Mouse (Mus musculus): Measurements from ENCODE around the gene Srsf10.
A peak's percentile ranks its signal among the peaks of the same experiment; 100 is the strongest.

The Srsf10 gene

DNA sequence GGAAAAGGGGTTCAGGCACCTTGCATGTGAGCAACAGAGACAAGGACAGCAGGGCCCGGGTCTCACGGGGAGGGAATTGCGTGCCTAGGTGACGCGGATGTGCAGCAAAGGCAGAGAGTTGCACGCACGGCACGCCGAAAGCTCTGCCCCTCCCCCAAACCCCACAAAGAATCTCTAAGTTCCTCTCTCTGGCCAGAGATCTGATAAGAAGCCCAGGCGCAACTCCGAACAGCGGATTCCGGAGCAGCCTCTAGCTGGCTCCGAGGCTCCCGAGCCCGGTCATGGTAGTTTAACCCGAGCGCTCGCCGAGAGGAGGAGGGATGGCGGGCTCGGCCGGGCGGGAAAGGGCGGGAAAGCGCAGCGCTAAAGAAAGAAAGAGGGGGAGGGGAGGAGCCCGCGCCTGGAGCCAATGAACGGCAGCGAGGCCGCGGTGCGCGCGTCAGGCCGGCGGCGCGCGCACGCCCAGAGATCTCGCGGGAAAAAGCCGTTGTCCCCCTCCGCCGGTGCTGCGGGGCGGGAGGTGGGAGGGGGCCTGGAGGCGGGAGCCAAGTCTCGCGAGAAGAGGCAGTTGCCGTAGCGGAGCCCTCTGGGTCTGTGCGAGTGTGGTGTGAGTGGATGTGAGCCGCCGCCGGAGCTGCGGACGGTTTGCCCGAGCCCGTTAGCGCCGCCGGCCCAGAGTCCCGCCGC, at the start of gene Srsf10:
Srsf10 (plus strand) TSS at position 212 of the 687 bp plus-strand sequence.
- peak; percentile 91 to 92 for DNase-seq (ENCODE audit: low spot score in 2 of 2)

DNA sequence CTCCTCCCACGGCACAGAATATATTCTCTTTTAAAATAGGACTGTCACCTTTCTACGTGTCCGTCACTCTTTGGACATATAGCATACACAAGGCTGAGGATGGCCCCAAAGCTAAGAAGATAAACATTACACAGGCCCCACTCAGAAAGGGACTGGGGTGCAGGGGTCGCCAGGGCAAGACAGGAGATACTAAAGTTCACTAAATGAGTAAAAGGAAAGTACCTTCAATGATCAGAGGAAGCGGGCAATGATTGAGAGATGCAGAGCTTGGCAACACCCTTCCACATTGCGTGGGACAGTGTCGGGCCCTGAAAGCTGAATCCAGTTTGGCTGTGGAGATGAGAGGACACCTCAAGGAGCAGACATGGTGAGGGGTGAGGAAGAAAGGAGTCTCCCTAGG, 40.7 kb upstream of the Srsf10 start:
- no peak for DNase-seq (ENCODE audit: low spot score in 2 of 2)

DNA sequence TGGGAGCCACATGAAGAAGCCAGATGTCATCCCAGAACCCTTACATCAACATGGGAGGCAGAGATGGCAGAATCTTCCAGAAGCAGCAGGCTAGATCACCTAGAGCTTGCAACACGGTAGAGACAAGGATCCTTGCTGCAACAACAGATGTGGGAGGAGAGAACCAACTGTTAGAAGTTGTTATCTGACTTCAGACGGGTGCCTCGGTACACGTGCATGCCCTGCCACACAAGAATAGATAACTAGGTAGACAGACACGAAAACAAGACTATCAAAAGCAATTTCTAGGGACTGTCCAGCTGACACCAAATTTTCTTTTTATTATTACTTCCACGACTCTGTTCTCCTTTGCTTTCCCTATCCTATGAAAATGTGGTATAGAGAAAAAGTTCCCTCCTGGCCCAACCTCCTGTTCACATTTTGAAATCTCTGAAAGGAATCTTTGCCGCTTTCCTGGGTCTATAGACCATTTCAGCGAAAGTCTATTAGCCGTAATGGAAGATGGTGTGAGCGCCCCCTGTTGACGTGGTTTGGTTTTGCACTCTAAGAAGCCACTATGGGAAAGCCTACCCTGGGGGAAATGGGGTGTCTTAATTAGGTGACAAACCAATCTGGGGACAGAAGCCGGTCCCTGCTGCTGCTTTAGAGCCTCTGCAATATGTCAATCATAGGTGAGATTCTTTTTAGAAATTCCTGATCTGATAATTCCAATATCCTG, 38.5 kb upstream of the Srsf10 start:
- DNase-seq (ENCODE audit: low spot score in 2 of 2): peak; percentile 23 to 30

DNA sequence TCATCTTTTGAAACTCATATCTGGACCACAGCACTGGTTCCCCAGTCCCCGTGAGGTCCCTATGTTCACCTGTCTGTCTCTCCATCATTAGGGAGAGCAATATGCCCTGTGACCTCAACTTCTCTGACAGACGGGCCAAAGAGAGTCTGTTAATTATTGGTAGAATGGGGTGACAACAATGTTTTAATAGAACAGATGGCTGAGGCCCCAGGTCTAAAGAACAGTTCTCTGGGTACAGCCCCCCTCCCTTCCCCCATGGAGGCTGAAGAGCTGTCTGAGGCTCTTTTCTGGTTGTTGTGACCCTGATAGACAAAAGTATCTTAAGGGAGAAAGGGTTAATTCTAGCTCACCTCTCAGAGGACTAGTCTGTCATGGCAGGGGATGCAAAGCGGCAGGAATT, 37.2 kb upstream of the Srsf10 start:
- no peak for DNase-seq (ENCODE audit: low spot score in 2 of 2)

DNA sequence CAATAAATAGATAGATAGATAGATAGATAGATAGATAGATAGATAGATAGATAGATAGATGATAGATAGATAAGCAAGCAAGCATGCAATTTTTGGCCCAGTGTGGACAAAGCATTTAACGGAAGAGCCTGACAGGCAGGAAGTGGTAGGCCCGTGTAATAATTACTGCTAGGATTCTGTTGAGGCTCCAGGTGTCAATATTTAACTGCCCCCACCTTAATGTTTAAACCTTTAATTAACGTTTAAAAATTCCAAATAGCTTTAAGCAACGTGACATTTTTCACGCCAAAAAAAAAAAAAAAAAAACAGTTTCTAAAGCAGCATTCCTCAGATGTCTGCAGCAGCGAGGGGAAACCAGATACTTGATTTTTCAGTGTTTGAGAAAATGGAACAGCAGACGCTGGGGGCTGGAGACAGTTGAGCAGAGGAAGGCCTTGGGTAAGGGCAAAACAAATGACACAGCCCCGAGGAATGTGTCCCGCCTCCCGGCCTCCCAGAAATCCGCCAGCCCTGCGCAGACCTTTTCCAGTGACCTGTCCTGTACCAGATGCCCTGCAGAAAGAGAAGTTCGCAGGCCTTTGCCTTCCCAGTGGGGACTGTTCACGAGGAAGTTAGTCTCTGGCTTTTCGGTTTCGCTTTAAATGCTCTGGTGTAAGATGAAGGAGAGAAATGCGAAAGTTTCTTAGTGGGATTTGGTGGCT, 35.6 kb upstream of the Srsf10 start:
- DNase-seq (ENCODE audit: low spot score in 2 of 2): no peak

DNA sequence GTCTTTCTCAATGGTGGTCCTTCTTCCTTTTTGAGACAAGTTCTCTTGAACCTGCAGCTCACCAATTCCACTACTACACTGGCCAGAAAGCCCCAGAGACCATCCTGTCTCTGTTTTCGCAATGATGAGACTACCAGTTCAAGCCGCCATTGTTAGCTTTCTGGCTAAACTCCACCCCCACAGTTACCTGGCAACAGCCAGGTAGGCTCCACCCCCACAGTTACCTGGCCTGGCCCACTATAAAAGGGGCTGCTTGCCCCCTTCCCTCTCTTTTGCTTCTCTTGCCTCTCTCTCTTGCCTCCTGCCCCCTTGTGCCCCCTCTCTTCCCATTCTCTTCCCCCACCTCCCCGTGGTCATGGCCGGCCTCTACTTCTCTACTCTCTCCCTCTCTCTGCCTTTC, 33.8 kb upstream of the Srsf10 start:
- DNase-seq (ENCODE audit: low spot score in 2 of 2): no peak

DNA sequence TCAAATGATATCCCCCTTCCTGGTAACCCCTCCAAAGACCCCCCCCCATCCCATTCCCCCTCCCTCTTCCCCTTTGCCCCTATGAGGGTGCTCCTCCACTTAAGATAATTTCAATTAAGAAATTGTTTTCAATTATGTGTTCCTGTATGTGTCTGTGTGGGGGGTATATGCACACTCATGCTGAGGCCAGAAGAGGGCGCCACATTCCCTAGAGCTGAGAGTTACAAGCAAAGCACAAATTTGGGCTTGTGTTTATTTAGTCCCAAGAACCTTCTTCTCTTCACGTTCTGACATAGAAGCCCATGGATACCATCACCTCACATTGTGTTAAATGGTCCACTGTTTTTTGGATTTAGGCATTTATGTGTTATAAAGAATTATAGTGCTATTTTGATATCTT, 32.2 kb upstream of the Srsf10 start:
- no peak for DNase-seq (ENCODE audit: low spot score in 2 of 2)

DNA sequence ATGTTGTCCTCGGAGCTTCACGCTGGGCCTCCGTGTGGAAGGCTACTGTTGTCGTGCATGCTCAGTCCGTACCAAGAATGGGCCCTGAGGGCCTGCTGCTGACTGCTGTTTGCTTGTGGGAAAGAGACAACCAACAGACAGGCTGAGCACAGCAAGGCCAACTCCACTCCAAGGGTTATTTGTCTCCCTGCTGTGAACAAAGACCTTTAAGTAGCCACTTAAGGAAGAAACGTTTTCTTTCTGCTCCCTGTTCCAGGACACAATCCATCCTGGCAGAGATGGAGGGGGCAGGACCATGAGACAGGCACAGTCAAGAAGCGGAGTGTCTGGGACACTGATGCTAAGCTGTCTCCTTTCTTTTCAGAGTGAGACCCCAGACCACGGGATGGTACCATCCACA, 31.3 kb upstream of the Srsf10 start:
- DNase-seq (ENCODE audit: low spot score in 2 of 2): no peak

DNA sequence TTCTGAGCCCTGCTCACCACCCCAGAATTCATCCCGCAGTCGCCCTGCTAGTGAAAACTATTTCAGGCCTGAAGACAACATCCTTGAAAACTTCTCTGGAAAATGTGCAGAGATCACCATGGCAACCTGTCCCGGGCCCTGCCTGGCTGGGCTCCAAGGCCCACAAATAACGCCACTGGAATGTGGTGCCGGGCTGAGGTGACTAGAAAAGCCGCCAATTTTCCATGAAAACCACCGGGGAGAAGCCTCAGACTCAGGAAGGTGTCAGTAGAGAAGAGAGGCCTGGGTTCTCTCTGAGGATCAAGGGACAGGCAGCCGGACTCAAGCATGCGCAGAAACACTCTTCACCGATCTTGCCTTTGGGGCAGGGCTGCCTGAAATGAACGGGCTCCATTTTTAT, 27.1 kb upstream of the Srsf10 start:
- DNase-seq (ENCODE audit: low spot score in 2 of 2): peak; percentile 84 to 90

DNA sequence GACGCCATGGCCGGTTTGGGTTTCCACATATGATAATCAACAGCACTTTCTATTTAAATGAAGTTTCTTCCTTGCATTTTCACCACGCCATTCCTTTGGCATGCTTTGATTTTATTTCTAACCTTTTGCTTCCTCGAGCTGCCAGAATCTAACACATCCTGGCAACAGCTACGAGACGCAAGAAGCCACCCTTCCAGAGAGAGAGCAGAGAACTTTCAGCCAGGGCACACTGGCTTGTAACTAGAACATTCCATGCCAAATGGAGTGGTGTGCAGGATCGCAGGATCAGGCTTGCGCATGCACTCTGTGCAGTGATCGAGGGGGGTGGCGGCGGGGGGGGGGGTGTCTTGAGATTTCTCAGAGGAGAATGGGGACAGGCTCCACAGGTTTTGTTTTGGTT, 23.5 kb upstream of the Srsf10 start:
- peak; percentile 11 to 20 for DNase-seq (ENCODE audit: low spot score in 2 of 2)

DNA sequence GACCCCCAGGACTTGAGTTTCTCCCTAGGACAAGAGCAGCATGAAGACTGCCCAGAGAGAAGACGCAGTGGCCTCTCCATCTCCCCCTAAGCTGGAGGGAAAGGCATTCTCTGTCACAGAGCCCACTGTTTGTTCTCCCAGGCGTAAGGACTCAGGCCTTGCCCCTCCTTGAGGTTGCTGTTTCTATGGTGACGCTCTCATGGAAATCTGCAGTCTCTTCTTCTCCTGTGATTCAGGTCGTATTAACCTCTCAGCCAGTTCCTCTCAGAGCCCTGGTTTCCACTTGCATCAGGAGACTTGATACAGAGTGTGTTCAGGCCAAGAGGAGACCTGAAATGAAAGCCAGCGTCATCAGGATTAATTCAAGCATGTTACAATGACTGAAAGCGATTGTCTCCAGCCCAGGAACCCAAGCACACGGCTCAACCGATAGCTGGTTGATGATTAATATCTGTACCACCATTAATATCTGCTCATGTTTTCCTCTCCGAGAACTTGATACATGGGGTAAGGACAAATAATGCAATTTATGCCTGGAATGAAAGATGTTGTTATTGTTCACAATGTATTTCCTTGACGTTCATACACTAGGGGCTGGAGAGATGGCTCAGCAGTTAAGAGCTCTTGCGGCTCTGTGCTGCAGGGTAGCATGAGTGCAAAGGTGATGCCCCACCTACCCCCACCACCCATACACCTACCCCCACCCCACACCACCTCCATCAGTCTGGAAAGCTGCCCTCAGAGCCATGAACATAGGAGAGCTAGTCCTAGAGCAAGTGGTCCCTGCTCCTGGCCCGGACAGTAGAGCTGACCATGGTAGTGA, 22.0 kb upstream of the Srsf10 start:
- no peak for DNase-seq (ENCODE audit: low spot score in 2 of 2)

DNA sequence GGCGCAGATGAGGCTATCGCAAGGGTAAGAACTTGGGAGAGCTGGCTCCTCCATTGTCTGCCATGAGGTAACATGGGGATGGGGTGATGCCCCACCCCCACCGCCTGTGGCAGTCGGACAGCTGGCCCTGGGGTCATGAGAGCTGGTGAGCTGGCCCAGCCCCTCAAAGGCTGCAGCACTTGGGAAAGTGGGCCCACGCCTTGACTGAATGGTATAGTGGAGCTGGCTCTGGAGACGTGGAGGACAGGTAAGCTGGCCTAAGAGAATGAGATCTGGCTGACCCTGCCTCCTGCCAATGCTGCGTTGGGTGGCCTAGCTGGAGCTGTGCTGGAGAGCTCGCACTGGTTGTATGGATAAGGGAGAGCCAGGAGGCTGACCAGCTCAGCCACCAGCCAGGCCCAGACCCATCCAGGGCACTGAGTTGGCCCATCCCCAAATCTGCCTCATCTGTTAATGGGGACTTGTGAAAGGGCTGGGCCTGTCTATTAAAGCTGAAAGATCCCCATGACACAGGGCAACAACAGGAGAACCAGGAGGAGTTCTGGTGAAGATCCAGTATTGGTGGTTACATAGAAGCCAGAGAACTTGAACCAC, 21.3 kb upstream of the Srsf10 start:
- no peak for DNase-seq (ENCODE audit: low spot score in 2 of 2)

DNA sequence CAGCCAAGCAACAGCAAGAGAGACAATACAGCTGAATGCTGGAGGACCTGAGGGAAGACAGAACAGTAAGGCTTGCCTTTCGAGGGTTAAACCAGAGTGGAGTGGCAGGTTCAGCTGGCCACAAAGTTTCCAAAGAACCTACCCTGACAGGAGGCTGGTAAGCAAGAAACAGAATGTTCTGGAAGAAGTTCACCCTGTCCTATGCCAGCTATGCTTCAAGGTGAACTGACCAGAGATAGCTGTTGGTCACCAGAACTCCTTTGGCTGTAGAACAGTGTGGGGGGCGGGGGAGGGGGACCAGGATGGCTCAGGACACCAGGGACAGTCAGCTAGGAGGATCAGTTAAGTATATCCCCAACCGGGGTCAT, 16.6 kb upstream of the Srsf10 start:
- no peak for DNase-seq (ENCODE audit: low spot score in 2 of 2)

DNA sequence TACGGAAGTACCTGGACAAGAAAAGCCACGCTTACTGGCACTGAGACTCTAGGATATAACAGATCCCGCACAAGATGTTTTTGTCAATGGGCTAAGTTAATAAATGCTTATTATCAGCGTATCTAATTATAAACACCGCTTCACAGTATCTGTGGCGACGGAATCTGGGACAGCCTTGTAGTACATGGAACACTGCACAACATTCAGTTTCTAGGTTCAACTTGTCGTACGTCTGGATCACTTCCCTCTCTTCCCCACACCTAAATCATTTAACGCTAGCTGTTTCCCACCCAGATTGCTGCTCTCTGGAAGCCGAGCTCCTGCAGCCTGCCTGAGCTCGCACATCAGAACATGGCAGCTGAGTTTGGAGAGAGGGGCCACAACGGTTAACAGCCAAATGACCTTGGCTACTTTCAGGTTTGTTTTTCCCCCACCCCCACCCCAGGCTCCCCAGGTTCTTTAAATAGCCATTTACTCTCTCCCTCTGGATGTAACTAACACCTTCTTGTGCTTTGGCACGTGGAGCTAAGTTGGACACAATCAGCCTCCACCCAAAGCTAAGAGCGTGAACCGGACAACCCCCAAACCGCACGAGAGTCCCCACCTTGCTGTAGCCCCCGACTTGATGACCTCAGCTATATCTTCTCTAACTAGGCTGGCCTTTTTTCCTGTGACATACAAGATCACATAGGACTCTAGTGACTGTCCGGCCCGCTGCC, 16.1 kb upstream of the Srsf10 start:
- no peak for DNase-seq (ENCODE audit: low spot score in 2 of 2)

DNA sequence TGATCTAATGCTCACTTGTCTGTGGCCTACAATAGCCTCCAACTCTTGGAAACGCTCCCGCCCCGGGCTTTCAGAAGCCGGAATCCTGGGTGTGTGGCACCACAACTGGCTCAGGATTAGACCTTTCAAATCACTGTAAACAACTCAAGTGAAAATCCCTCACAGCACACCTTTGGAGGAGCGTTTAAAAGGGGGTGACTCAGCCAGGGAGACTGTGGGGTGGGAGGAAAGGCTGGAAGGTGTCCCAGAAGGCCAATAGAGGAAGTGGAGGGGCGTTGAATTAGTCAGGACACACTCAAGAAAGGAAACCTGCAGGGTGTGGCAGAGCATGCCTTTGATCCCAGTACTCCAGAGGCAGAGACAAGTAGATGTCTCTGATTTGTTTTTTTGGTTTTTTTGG, 11.1 kb upstream of the Srsf10 start:
- no peak for DNase-seq (ENCODE audit: low spot score in 2 of 2)

DNA sequence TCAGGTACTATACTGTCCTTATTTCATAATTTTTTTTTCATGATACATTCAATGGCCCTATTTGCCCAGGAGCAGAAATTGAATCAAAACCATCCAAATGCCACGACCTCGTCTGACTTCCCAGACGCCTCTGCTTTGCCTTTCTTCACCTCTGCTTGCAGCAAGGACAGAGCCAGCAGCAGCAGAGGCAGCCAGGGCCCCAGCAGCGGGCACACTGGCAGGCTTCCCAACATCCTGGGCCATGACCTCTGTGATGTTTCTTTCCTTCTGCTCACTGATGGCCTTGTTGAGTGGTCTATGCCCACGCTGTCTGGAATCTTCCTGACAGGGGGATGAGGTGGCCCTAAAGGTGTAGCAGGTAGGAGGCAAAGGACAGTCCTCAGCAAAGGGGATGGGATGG, 8.0 kb upstream of the Srsf10 start:
- DNase-seq (ENCODE audit: low spot score in 2 of 2): no peak

DNA sequence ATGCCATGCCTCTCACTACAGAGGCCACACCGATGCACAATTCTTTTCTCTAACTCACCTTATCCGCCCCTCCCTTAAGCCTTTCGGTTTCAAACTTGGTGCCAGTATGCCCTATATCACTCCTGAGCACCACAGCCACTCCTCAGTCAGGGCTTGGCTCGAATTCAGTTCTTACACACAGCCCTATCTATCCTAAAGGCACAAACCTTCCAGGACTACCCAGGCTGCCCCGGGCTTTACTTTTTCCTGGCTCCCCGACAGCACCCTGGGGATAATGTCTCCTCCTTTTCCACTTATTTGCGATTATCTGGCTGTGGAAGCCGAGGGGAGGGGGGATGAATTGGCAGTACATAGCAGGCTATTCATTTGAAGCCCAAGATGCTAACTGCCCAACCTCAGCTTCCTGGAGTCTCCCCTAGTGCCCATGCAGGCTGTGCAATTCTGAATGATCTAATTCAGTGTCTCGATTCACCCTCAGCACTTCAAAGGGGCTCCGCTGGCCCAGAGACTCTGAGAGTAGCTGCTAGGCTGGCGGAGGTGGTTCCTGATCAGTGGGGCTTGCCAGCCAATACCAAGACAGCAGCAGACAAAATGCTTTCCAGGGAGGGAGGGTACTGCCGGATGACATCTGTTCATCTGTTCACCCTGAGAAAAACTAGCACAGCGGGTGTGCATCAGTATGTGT, 5.0 kb upstream of the Srsf10 start:
- DNase-seq (ENCODE audit: low spot score in 2 of 2): peak in 1 of 2 experiments; percentile 44

DNA sequence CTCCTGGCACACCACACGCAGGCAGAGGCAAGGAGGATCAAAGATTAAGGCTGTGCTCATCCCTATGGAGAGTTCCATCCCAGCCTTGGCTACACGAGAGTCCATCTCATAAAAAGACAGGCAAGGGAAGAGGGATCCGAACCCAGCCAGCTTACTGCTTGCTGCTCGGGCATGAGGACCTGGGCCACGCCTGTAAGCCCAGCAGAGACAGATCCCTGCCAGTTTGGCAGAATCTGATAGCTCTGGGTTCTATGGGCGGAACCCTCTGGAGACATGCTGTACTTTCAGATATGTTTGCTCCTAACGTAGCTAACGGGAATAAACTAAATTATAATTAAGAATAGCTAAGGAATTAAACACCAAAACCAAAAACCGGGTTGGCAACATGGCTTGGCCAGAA, 3.6 kb upstream of the Srsf10 start:
- no peak for DNase-seq (ENCODE audit: low spot score in 2 of 2)

DNA sequence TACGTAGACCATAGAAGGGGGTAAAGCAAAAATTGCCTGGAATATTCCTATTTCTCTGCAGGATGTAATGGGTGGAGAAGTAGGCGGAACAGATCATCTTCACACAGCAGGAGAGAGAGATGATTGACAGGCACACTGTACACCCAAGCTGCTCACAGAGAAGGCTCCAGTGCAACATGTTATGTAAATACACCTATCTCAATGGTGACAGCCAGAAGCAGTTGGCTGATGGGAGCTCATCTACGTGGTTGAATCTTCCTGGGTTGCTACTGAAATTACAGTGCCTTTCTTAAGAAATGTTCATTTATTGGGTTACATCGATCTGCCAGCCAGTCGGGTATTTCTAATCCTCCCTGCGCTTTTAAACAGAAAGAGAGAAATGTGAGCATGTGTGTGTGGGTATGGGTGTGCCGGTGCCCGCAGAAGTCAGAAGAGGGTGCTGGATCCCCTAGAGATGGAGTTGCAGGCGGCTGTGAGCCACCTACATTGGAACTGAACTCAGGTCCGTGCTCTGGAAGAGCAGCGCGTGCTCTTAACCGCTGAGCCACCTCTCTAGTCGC, 1.5 kb upstream of the Srsf10 start:
- DNase-seq (ENCODE audit: low spot score in 2 of 2): no peak

DNA sequence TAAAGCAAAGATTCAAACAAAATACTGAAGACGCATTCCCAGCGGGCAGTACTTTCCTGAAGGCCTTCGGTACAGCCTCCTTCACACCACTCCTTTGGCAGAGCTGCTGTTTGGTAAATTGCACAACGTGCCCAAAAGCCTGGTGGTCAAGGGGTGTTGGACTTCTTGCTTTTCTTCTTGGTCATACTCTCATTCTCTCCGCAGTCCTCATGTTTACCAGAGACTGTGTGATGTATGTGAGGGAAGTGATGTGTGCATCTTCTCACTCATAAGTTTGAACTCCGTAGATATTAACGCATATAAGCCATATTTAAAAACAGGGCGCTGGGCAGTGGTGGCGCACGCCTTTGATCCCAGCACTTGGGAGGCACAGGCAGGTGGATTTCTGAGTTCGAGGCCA, 917 bp upstream of the Srsf10 start:
- DNase-seq (ENCODE audit: low spot score in 2 of 2): no peak

Data from frontal cortex, postnatal 36 days (tissue).